Mouse (Mus musculus) MEL-GATA-1-ER (cell line): ENCODE data around the gene Fam107b.
"Not testable (repeated sequence)": the region's sequence is repeated elsewhere in the genome, so short reads cannot be mapped to it uniquely, and the experiment has no call there.

Experiments used
- DNase-seq: peaks from one replicate; pipeline ENCODE4 v3.0.0-alpha.2; 2012; ENCODE audit warnings: low read depth; ENCODE audit errors: extremely low read depth

Fam107b gene

GRCm38 (mm10) chr2:3657811-3658730 is 87.8 kb downstream of the Fam107b start:
- peak; percentile 94 for DNase-seq

- DNase-seq = no peak
Observed at GRCm38 (mm10) chr2:3658900-3659299, 88.6 kb downstream of the Fam107b start.

GRCm38 (mm10) chr2:3659300-3659910 is 89.1 kb downstream of the Fam107b start:
- DNase-seq = no peak

DNA sequence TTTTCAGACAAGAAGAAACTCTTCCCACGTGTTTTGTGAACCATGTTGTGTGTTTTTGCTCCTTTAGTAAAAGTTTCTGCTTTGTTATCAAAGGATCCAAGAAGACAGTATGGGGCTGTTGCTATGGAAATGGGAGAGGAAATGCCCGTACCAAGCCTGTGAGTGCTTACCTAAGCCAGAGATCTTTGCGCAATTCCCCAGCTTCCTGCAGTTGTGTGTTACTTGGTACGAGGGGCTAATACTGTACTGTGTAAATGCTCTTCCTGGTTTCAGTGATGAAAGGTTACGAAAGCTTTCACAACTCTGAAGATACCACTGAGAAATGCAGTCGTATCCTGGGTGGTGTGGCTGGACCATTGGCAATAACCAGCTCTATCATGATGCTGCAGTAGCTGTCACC is 93.8 kb downstream of the Fam107b start:
- no peak for DNase-seq

DNA sequence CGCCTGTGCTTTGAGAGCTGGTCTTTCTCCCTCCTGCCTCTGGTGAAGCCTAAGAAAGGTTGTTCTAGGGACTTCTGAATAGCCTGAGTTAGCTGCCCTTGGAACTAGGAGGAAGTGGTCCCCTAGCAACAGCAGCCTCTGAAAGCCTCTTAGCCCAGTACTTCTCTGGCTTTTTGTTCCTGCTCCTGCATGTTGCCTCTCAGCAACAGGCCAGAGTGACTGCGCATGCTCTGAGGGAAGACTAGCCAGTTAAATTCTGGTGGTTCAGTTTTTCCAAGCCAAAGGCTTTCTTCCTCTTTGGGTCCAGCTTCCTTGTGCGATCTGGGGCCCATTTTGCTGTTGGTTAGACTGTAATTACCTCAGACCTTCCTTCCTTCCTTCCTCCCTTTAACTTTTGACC is 98.4 kb downstream of the Fam107b start:
- no peak for DNase-seq

DNA sequence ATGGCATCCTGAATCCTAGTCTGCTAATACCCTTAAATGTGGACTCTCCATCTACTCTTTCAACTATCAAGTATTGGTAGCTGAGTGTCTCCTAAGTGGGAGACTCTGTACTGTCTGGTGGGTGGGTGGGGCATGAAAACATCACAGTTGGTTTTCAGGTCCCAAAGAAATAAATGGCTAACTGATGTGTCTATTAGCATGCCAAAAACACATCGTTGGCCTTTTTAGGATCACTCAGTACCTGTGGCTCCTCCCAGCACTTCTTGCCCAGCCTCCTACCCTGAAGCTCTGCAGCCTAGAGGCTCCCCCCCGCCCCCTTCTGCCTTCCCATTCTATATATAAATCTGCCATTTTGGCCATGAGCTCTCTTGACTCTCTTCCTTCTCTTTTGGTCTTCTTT is 99.4 kb downstream of the Fam107b start:
- no peak for DNase-seq

DNA sequence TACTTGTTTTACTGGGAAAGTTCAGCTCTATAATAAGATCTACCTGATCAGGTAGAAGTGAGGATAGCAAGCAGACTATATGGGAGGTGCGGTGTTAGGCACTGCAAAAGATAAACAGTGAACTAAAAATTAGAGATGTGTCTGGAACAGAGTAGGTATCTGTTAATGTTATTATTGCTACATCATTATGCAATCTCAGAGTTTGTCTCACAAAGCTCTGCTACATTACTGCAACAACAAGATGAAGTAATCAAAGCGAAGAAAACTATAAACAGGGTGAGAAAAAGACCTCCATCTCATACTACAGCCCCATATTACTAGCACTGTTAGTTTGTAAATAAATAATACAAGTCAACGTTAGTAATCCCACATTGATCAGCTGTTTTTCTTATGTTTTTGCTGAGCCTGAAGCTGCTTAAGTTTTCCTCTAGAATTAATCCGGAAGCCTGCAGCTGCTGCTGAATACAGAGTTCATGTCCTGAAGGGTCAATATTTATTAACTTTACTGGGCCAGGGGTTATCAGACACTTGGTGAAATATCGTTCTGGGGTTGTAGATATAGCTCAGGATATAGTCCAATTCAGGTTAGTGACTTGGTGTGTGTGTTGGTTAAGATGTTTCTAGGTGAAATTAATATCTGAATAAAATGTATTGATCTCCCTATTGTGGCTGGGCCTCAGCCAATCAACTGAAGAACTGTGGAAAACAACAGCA is 102.5 kb downstream of the Fam107b start:
- no peak for DNase-seq

DNA sequence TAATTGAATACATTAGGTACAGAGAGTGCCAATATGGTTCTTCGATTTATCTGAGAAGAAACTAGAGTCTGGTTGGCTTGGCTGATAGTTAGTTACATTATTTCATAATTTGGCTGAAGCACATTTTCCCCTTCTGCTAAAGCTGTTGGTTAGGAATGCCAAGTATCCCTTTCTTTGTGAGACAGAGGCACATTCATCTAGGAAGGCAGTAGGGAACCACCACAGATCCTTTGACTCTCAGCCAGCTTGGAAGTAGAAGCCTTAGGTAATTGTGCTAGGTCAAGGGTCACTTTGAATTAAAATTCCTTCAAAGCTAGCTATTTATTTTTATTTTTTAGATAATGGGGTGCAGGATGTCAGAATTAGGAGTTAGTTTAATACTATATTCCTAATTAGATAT is 105.2 kb downstream of the Fam107b start:
- DNase-seq = no peak

DNA sequence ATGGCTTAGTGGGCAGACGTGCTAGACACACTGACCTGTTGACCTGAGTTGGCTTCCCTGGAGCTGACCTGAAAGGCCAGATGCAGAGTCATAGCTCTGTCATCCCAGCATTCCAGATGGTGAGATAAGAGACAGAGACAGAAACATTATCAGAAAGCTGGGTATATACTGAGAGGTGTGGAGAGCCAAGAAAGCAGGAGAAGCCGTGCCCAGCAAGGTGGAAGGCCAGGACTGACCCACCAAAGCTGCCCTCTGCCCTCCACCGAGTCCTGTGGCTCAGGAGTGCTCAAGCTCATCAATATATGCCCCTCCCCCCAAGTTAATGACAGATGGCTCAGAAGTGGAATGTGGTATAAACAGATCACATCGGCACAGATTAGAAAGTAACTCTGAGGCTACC is 112.4 kb downstream of the Fam107b start:
- DNase-seq = no peak

DNA sequence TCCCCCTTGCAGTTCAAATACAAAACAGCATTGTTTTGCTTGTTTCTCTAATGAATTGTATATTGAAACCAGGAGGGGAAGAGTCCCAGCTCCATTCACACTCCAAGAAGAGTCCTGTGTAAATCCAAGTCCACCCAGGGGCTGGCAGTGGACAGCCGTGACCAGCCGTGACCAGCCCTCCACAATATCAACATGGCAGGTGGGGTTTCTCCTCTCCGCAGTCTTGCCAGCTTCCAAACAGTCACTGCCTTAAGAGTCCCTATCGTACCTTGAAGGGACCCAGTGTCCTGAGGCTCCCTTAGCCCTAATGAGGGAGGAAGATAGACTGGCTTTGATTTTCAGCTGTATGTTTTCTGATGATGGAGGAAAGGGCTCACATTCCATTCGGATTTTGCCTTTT is 113.1 kb downstream of the Fam107b start:
- no peak for DNase-seq

DNA sequence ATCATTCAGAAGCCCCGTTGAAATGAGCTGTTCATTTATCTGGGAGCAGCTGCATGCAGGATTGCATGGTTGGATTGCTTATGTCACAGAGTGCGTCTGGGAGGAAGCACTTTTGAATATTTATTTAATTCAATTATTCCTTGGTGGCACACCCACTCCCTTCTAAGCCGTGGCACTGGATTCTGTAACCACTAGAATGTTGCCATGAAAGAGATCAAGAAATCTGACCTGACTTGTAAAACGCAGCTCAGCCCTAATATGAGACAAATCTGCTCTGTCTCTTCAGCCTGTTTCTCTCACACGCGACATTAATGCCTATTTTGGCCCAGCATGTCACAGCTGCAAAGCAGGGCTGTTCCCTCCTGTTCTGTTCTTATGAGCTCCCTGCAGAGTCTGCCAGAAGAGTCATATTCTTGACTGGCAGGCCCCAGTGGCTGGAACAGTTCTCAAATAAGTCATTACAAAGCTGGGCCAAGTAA is 113.5 kb downstream of the Fam107b start:
- no peak for DNase-seq

- DNase-seq = no peak
Observed at GRCm38 (mm10) chr2:3690221-3690620, 119.9 kb downstream of the Fam107b start.

- DNase-seq = no peak
Observed at GRCm38 (mm10) chr2:3692833-3693232, 122.5 kb downstream of the Fam107b start.

DNA sequence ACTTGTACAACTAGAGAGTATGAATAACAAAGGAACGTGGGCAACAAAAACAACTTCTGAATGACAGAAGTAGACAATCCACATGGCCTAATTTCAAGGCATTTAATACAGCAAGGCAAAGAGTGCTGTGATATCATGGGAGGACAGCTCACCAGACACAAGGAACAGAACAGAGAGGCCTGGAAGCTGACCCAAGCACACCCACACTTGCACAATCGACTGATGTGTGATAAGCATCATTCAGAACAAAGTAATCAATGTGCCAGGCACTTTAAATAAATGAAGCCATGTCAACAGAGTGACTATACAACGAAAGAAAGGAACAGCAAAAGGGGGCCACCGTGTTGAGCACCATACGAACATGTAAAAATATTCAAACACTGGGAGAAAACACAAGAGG is 125.6 kb downstream of the Fam107b start:
- no peak for DNase-seq

DNA sequence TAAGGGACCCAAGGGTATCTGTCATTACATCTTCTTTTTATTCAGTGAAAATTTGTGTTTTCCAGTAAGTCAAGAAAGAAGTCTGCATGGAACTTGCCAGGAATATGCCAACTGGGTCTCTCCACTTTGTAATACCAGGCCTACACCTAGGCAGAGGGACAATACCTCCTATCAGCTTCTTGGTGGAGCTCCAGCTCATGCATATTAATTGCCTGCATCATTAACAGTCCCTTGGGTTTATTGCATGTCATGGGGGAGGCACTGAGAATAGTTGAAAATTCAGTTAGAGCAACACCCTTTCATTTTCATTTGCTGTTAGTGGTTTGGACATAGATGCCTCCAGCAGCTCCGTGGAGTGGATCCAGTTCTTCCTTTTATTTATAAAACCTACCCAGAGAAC is 130.1 kb downstream of the Fam107b start:
- DNase-seq = no peak

DNA sequence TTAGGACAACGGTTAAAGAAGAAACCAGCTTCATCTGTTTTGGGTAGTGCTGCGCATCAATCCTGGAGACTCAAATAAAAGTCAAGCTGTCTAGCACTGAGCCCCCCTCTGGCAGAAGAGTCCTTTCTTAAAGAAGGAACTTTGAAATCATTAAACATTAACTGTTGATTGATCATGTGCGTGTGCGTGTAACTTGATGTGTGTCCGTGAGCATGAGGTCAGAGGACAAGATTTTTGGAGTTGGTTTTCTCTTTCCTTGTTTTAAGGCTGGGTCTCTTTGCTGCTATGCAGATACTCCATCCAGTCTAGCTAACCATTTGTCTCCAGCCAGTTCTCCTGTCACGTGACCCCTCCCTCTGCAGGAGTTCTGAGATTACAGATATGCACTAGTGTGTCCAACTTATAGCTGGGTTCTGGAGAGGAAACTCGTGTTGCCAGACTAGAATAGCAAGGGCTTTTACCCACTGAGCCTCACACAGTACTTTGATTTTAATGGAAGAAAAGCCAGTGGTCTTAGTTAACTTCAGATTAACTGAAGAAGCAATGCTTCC is 132.4 kb downstream of the Fam107b start:
- DNase-seq = no peak

- DNase-seq = peak; percentile 54
Observed at GRCm38 (mm10) chr2:3703806-3704205, 133.5 kb downstream of the Fam107b start.

GRCm38 (mm10) chr2:3704311-3705162 is 134.2 kb downstream of the Fam107b start:
- no peak for DNase-seq

GRCm38 (mm10) chr2:3705283-3705682 is 135.0 kb downstream of the Fam107b start:
- not testable (repeated sequence) for DNase-seq

DNA sequence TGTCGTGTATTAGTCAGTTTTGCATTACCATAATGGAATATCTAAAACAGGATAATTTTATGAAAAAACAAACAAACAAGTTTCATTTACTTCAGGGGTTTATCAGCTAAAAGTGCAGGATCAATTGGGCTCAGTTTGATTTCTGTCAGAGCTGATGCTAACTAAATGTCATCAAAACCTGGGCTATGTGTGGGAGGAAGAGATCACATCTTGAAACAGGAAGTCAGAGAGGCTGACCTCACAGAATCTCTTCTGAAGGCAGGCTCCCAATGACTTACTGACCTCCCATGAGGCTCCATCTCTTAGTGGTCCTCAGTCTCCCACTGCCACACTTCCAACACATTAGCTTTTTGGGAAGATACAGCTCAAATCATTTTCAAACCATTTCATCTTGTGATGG is 136.9 kb downstream of the Fam107b start:
- no peak for DNase-seq

DNA sequence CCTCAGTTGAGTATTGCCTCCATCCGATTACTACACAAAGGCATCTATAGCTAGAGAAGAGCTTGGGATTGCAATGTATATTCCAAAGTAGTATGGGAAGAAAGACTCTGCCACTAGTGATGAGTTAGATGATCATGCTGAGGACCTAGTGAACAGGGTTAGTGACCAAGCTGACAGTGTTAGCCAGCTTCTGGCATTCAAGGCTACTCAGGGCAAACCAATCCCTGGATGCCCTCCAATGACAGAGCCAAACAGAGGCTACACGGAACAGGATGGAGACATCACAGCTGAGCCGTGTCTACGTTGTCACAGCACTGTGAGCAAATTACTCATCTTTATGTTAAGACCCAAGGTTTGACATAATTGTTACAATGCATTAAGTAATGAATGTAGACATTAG is 138.3 kb downstream of the Fam107b start:
- DNase-seq = no peak
